Mouse (Mus musculus) intestine, embryonic 15.5 days (tissue): Measurements from ENCODE around the gene Lingo2. TPM values are rescaled to one million over a fixed set of nuclear protein-coding genes. Genes with fewer than 3 reads are reported as not detected.
"Not testable (repeated sequence)": the region's sequence is repeated elsewhere in the genome, so short reads cannot be mapped to it uniquely, and the experiment has no call there.

Experiments used
- ATAC-seq: fragments of 200-750 bp; cut with Nextera tagmentation; 2 replicates; pipeline ENCODE4 v1.8.0; 2017; ENCODE audit warnings: moderate TSS enrichment, moderate library complexity
- H3K27ac ChIP-seq: fragments of 300-500 bp; sonication (generic); 2 replicates; pipeline ENCODE4 v1.5.1; 2015; ENCODE audit warnings: mild to moderate bottlenecking, inconsistent platforms
- H3K27me3 ChIP-seq: fragments of 300-500 bp; sonication (generic); replicated peaks from 2 replicates; pipeline ENCODE4 v1.6.1; 2015; ENCODE audit warnings: inconsistent platforms
- H3K36me3 ChIP-seq: fragments of 300-500 bp; sonication (generic); 2 replicates; pipeline ENCODE4 v1.6.1; 2015; ENCODE audit warnings: inconsistent platforms
- H3K4me1 ChIP-seq: fragments of 300-500 bp; sonication (generic); replicated peaks from 2 replicates; pipeline ENCODE4 v1.6.1; 2015; ENCODE audit warnings: inconsistent platforms
- H3K4me2 ChIP-seq: fragments of 300-500 bp; sonication (generic); replicated peaks from 2 replicates; pipeline ENCODE4 v1.6.1; 2015; ENCODE audit warnings: mild to moderate bottlenecking, inconsistent platforms
- H3K4me3 ChIP-seq: fragments of 300-500 bp; sonication (generic); replicated peaks from 2 replicates; pipeline ENCODE4 v1.5.1; 2015; ENCODE audit warnings: inconsistent platforms
- H3K9ac ChIP-seq: fragments of 300-500 bp; sonication (generic); 2 replicates; pipeline ENCODE4 v1.6.1; 2015; ENCODE audit warnings: inconsistent platforms
- H3K9me3 ChIP-seq: fragments of 300-500 bp; sonication (generic); 2 replicates; pipeline ENCODE4 v1.6.1; 2016; ENCODE audit warnings: inconsistent platforms
- WGBS: fragments of 180-500 bp; shearing (Covaris S2); methylation state at CpG from one replicate; pipeline ENCODE4 v1.1.7; 2015; 5-methylcytosine and 5-hydroxymethylcytosine counted together
- polyA plus RNA-seq: library from polyadenylated mRNA; unstranded; fragments of >200 nt; fragmentation: Nextera tagmentation; extraction: Ambion mirVana; gene quantifications from 2 replicates; pipeline ENCODE4 v1.2.1, GENCODE M21; 2015

Gene Lingo2
- polyA plus RNA-seq, 1 experiment from 2014 or later, result 0.96 TPM

- Histone ChIP-seq H3K4me3 (no peak overlapping the region), H3K4me2 (no peak overlapping the region), H3K36me3 (no peaks in the 10 kb centered on the region), H3K9me3 (no peaks in the 10 kb centered on the region), H3K27me3 (no peaks in the 10 kb centered on the region), H3K27ac (no peak overlapping the region), H3K4me1 (no peaks in the 10 kb centered on the region), H3K9ac (no peak overlapping the region)
- 75% methylated on average over 5 of the region's 5 CpGs for WGBS
- no peak for ATAC-seq
Measured at GRCm38 (mm10) chr4:35761181-35761580, 1190.4 kb downstream of the Lingo2 start.

- Histone ChIP-seq H3K4me1 (no peaks in the 10 kb centered on the region), H3K4me3 (no peak overlapping the region), H3K9me3 (no peaks in the 10 kb centered on the region), H3K36me3 (no peaks in the 10 kb centered on the region), H3K4me2 (no peak overlapping the region), H3K9ac (no peak overlapping the region), H3K27me3 (no peaks in the 10 kb centered on the region), H3K27ac (no peak overlapping the region)
- no peak for ATAC-seq
- 68% methylated on average over 6 of the region's 6 CpGs for WGBS
Measured at GRCm38 (mm10) chr4:35752121-35752860, 1199.3 kb downstream of the Lingo2 start.

GRCm38 (mm10) chr4:35746693-35747092 lies 1204.9 kb downstream of the Lingo2 start:
- 74% methylated on average over 6 of the region's 6 CpGs for WGBS
- ATAC-seq, result no peak

GRCm38 (mm10) chr4:35724774-35725173 lies 1226.8 kb downstream of the Lingo2 start:
- ATAC-seq, result no peak

More at GRCm38 (mm10) chr4:35746693-35747092, 1204.9 kb downstream of the Lingo2 start:
- Histone ChIP-seq H3K9me3 (no peaks in the 10 kb centered on the region), H3K36me3 (no peaks in the 10 kb centered on the region), H3K9ac (no peak overlapping the region), H3K4me1 (no peaks in the 10 kb centered on the region), H3K4me2 (no peak overlapping the region), H3K27me3 (no peaks in the 10 kb centered on the region), H3K4me3 (no peak overlapping the region), H3K27ac (no peak overlapping the region)

GRCm38 (mm10) chr4:35704126-35704525 lies 1247.4 kb downstream of the Lingo2 start:
- no peaks in the 10 kb centered on the region for H3K4me1 ChIP-seq
- no peak overlapping the region for H3K4me2 ChIP-seq
- no peak overlapping the region for H3K27ac ChIP-seq
- no peak overlapping the region for H3K9ac ChIP-seq
- no peak overlapping the region for H3K4me3 ChIP-seq
- no peaks in the 10 kb centered on the region for H3K9me3 ChIP-seq
- ATAC-seq, result no peak
- 33% methylated on average over 2 of the region's 2 CpGs for WGBS
- no peaks in the 10 kb centered on the region for H3K36me3 ChIP-seq
- no peaks in the 10 kb centered on the region for H3K27me3 ChIP-seq

More at GRCm38 (mm10) chr4:35724774-35725173, 1226.8 kb downstream of the Lingo2 start:
- Histone ChIP-seq H3K36me3 (no peaks in the 10 kb centered on the region), H3K4me3 (no peak overlapping the region), H3K9ac (no peak overlapping the region), H3K27ac (no peak overlapping the region), H3K4me1 (no peaks in the 10 kb centered on the region), H3K9me3 (no peaks in the 10 kb centered on the region), H3K4me2 (no peak overlapping the region), H3K27me3 (no peaks in the 10 kb centered on the region)
- WGBS, result 47% methylated on average over 1 of the region's 1 CpGs

- no peaks in the 10 kb centered on the region for H3K4me1 ChIP-seq
- no peak overlapping the region for H3K27ac ChIP-seq
- ATAC-seq, result no peak
Measured at GRCm38 (mm10) chr4:35702661-35703060, 1248.9 kb downstream of the Lingo2 start.

GRCm38 (mm10) chr4:35695137-35695522 lies 1256.4 kb downstream of the Lingo2 start:
- no peaks in the 10 kb centered on the region for H3K27me3 ChIP-seq
- no peak overlapping the region for H3K4me2 ChIP-seq
- no peaks in the 10 kb centered on the region for H3K36me3 ChIP-seq
- no peak overlapping the region for H3K27ac ChIP-seq
- ATAC-seq, result no peak
- no peaks in the 10 kb centered on the region for H3K4me1 ChIP-seq
- no peaks in the 10 kb centered on the region for H3K9me3 ChIP-seq
- H3K9ac ChIP-seq, result no peak overlapping the region
- 79% methylated on average over 2 of the region's 2 CpGs for WGBS
- no peak overlapping the region for H3K4me3 ChIP-seq

More at GRCm38 (mm10) chr4:35702661-35703060, 1248.9 kb downstream of the Lingo2 start:
- H3K4me2 ChIP-seq, result no peak overlapping the region
- H3K27me3 ChIP-seq, result no peaks in the 10 kb centered on the region
- 80% methylated on average over 1 of the region's 1 CpGs for WGBS
- H3K9ac ChIP-seq, result no peak overlapping the region
- H3K36me3 ChIP-seq, result no peaks in the 10 kb centered on the region
- no peaks in the 10 kb centered on the region for H3K9me3 ChIP-seq
- H3K4me3 ChIP-seq, result no peak overlapping the region

GRCm38 (mm10) chr4:35694360-35695136 lies 1257.0 kb downstream of the Lingo2 start:
- H3K4me3 ChIP-seq, result no peak overlapping the region
- H3K4me1 ChIP-seq, result no peaks in the 10 kb centered on the region
- H3K36me3 ChIP-seq, result no peaks in the 10 kb centered on the region
- ATAC-seq, result no peak
- no peak overlapping the region for H3K9ac ChIP-seq
- H3K27ac ChIP-seq, result no peak overlapping the region
- H3K4me2 ChIP-seq, result no peak overlapping the region
- 91% methylated on average over 4 of the region's 4 CpGs for WGBS
- H3K9me3 ChIP-seq, result no peaks in the 10 kb centered on the region
- no peaks in the 10 kb centered on the region for H3K27me3 ChIP-seq

- Histone ChIP-seq H3K9me3 (no peaks in the 10 kb centered on the region), H3K9ac (no peak overlapping the region), H3K4me2 (no peak overlapping the region), H3K4me3 (no peak overlapping the region), H3K27ac (no peak overlapping the region), H3K36me3 (no peaks in the 10 kb centered on the region), H3K27me3 (no peaks in the 10 kb centered on the region), H3K4me1 (no peaks in the 10 kb centered on the region)
- 80% methylated on average over 5 of the region's 5 CpGs for WGBS
- no peak for ATAC-seq
Measured at GRCm38 (mm10) chr4:35690521-35690920, 1261.0 kb downstream of the Lingo2 start.

- not testable (repeated sequence) for H3K4me2 ChIP-seq, H3K9me3 ChIP-seq, H3K4me1 ChIP-seq, ATAC-seq, H3K36me3 ChIP-seq, H3K9ac ChIP-seq, H3K27ac ChIP-seq, H3K27me3 ChIP-seq, H3K4me3 ChIP-seq
- 88% methylated on average over 5 of the region's 5 CpGs for WGBS
Measured at GRCm38 (mm10) chr4:35688498-35689240, 1262.9 kb downstream of the Lingo2 start.
